Mouse (Mus musculus) intestine, embryonic 14.5 days (tissue): ENCODE results near the gene Vmn2r106. TPM values are rescaled to one million over a fixed set of nuclear protein-coding genes. Genes with fewer than 3 reads are reported as not detected.

ENCODE experiments used
- ATAC-seq: fragments of 200-750 bp; cut with Nextera tagmentation; replicated peaks from 2 replicates; pipeline ENCODE4 v1.8.0; 2017; ENCODE audit warnings: low read depth, moderate number of reproducible peaks, moderate TSS enrichment, moderate library complexity; ENCODE audit not compliant: low FRiP score, low TSS enrichment
- DNase-seq: peaks from one replicate; pipeline ENCODE4 v3.0.0-alpha.2; 2018; ENCODE audit warnings: low spot score
- H3K27ac ChIP-seq: fragments of 300-500 bp; sonication (generic); 2 replicates; pipeline ENCODE4 v1.5.1; 2014; ENCODE audit warnings: low read depth, mild to moderate bottlenecking, control low read depth
- H3K27me3 ChIP-seq: fragments of 300-500 bp; sonication (generic); replicated peaks from 2 replicates; pipeline ENCODE4 v1.6.1; 2014; ENCODE audit warnings: low read length, control low read depth; ENCODE audit not compliant: control insufficient read depth, insufficient read depth
- H3K36me3 ChIP-seq: fragments of 300-500 bp; sonication (generic); 2 replicates; pipeline ENCODE4 v1.6.1; 2014; ENCODE audit warnings: low read length, control low read depth; ENCODE audit not compliant: control insufficient read depth, insufficient read depth
- H3K4me1 ChIP-seq: fragments of 300-500 bp; sonication (generic); replicated peaks from 2 replicates; pipeline ENCODE4 v1.6.1; 2014; ENCODE audit warnings: low read length, control low read depth, mixed read lengths; ENCODE audit not compliant: control insufficient read depth, insufficient read depth
- H3K4me2 ChIP-seq: fragments of 300-500 bp; sonication (generic); 2 replicates; pipeline ENCODE4 v1.6.1; 2014; ENCODE audit warnings: low read length
- H3K4me3 ChIP-seq: fragments of 300-500 bp; sonication (generic); 2 replicates; pipeline ENCODE4 v1.5.1; 2014; ENCODE audit warnings: low read depth, low read length, control low read depth, mixed read lengths
- H3K9ac ChIP-seq: fragments of 300-500 bp; sonication (generic); 2 replicates; pipeline ENCODE4 v1.6.1; 2014; ENCODE audit warnings: mild to moderate bottlenecking, low read length
- H3K9me3 ChIP-seq: fragments of 300-500 bp; sonication (generic); 2 replicates; pipeline ENCODE4 v1.6.1; 2016; ENCODE audit warnings: low read length, control low read depth; ENCODE audit not compliant: control insufficient read depth
- WGBS: fragments of 180-500 bp; shearing (Covaris S2); extraction: QIAGEN DNeasy Blood & Tissue Kit; methylation state at CpG from one replicate; pipeline ENCODE4 v1.1.7; 2014; 5-methylcytosine and 5-hydroxymethylcytosine counted together
- polyA plus RNA-seq: library from polyadenylated mRNA; unstranded; fragments of >200 nt; fragmentation: Nextera tagmentation; extraction: Ambion mirVana; gene quantifications from 2 replicates; pipeline ENCODE4 v1.2.1, GENCODE M21; 2014

Gene Vmn2r106
- not detected in 2 replicates for polyA plus RNA-seq

GRCm38 (mm10) chr17:20285453-20285852, at the start of gene Vmn2r106:
TSS of gene Vmn2r106 (minus strand) at chr17:20285553.
- no peaks in the 10 kb centered on the region for H3K4me1 ChIP-seq
- no peak within 1 kb of the TSS for H3K4me3 ChIP-seq
- no peaks in the 10 kb centered on the region for H3K27me3 ChIP-seq
- ATAC-seq = no peak
- no peak within 1 kb of the TSS for H3K4me2 ChIP-seq
- H3K9ac ChIP-seq = no peak within 1 kb of the TSS
- DNase-seq = no peak
- WGBS = 78% methylated on average over 1 of the region's 1 CpGs
- no peaks in the 10 kb centered on the region for H3K9me3 ChIP-seq
- no peak within 1 kb of the TSS for H3K27ac ChIP-seq
- H3K36me3 ChIP-seq = no peaks in the 10 kb centered on the region

DNA sequence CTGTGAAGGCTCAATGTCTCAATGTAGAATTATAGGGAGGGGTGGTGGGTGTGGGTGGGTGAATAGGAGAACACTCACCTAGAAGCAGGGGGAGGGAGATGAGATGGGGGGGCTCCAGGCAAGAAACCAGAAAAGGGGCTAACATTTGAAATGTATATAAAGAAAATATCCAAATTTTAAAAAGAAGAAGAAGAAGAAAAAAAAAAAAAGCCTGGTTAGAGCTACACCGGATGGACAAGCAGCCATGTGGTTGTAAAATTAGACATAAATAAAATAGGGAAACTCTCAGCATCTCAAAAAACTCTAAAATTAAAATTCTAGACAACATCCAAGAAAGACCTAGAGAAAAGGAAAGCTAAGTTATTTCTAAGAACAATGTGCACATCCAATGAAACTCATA, 20.4 kb upstream of the Vmn2r106 start:
- no peak for ATAC-seq
- 84% methylated on average over 1 of the region's 1 CpGs for WGBS

DNA sequence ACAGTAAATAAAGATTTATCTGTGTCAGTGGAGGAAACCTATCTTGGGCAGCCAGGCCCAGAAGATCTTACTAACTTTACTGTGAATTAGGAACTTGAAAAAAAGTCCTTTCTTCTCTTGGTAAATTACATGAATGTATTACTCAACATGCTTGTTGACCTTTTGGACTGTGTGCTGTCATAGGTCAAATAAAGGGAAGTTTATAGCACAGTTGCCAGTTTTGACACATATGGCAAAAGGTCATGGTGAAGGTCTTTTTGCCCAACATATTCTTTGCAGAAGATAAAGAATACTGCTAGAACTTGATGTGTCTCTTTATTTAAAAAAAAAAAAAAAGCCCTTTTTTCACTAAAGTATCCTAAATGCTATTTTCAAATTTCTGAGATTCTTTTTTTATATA, 1.6 kb upstream of the Vmn2r106 start:
- Histone ChIP-seq H3K9ac (no peak overlapping the region), H3K27ac (no peak overlapping the region), H3K4me3 (no peak overlapping the region), H3K4me1 (no peaks in the 10 kb centered on the region), H3K27me3 (no peaks in the 10 kb centered on the region), H3K36me3 (no peaks in the 10 kb centered on the region), H3K4me2 (no peak overlapping the region), H3K9me3 (no peaks in the 10 kb centered on the region)
- ATAC-seq (no peak), DNase-seq (no peak)

More for the DNA sequence above, 20.4 kb upstream of the Vmn2r106 start:
- Histone ChIP-seq H3K27ac (no peak overlapping the region), H3K4me3 (no peak overlapping the region), H3K36me3 (no peaks in the 10 kb centered on the region), H3K27me3 (no peaks in the 10 kb centered on the region), H3K9me3 (no peaks in the 10 kb centered on the region), H3K4me1 (no peaks in the 10 kb centered on the region), H3K4me2 (no peak overlapping the region), H3K9ac (no peak overlapping the region)
- DNase-seq = no peak

- Histone ChIP-seq H3K4me1 (no peaks in the 10 kb centered on the region), H3K4me2 (no peak overlapping the region), H3K9ac (no peak overlapping the region), H3K36me3 (no peaks in the 10 kb centered on the region), H3K9me3 (0 out of 2 replicates have a peak, but pooled peaks cover 2% of the 10 kb centered on the region), H3K27me3 (no peaks in the 10 kb centered on the region), H3K27ac (no peak overlapping the region), H3K4me3 (no peak overlapping the region)
- WGBS = 71% methylated on average over 4 of the region's 4 CpGs
- DNase-seq (no peak), ATAC-seq (no peak)
These were observed 29.8 kb downstream of the Vmn2r106 start for GRCm38 (mm10) chr17:20255522-20255921.

DNA sequence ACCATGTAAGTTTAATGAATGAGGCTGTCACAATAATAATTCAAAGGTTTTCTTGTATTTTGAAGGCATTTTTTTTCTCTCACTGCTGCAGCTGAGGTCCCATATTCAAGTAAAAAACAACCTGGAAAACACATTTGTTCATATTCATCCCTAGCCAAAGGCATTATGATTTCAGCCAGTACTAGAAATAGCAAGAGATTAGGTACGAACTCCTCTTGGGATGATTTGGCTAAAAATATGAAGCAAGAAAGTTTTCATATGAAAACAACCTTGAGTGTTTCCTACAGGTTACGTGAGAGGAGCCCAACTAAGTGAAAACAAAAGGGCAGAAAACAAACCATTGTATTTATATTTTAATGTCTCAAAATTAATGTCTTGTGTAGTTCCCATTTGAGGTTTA, 50.4 kb downstream of the Vmn2r106 start, which contains the start of gene Vmn2r105:
TSS of gene Vmn2r105 (minus strand) at position 101 of the 400 bp plus-strand sequence.
- Histone ChIP-seq H3K9ac (no peak within 1 kb of the TSS), H3K27ac (no peak within 1 kb of the TSS), H3K9me3 (no peaks in the 10 kb centered on the region), H3K4me2 (no peak within 1 kb of the TSS), H3K27me3 (no peaks in the 10 kb centered on the region), H3K4me3 (no peak within 1 kb of the TSS), H3K36me3 (no peaks in the 10 kb centered on the region), H3K4me1 (no peaks in the 10 kb centered on the region)
- WGBS = 74% methylated on average over 2 of the region's 2 CpGs
- no peak for DNase-seq
- no peak for ATAC-seq

Other genes with a start within 250 kb of the Vmn2r106 start
- not detected in 2 replicates for gene Vmn2r104, start 237.2 kb downstream of the Vmn2r106 start, polyA plus RNA-seq
- gene Fpr-rs7, start 171.3 kb downstream of the Vmn2r106 start, polyA plus RNA-seq = not detected in 2 replicates
- not detected in 2 replicates for gene Fpr-rs6, start 102.5 kb downstream of the Vmn2r106 start, polyA plus RNA-seq
- not detected in 2 replicates for gene Vmn2r105, start 50.5 kb downstream of the Vmn2r106 start, polyA plus RNA-seq
- gene Vmn2r107, start 59.7 kb upstream of the Vmn2r106 start, polyA plus RNA-seq = not detected in 2 replicates
- gene Vmn1r224, start 128.6 kb upstream of the Vmn2r106 start, polyA plus RNA-seq = not detected in 2 replicates
- not detected in 2 replicates for gene Vmn2r108, start 195.8 kb upstream of the Vmn2r106 start, polyA plus RNA-seq
- not detected in 2 replicates for gene Vmn1r225, start 212.6 kb upstream of the Vmn2r106 start, polyA plus RNA-seq